Mouse (Mus musculus) hindbrain, embryonic 12.5 days (tissue): ENCODE data around the gene Ttll9. TPM values are rescaled to one million over a fixed set of nuclear protein-coding genes. Genes with fewer than 3 reads are reported as not detected.

Experiments
- ATAC-seq: fragments of 200-750 bp; cut with Nextera tagmentation; 2 replicates; pipeline ENCODE4 v1.8.0; 2017; ENCODE audit warnings: moderate TSS enrichment; ENCODE audit not compliant: low FRiP score
- H3K27ac ChIP-seq: fragments of 300-500 bp; sonication (generic); 2 replicates; pipeline ENCODE4 v1.5.1; 2016; ENCODE audit warnings: mild to moderate bottlenecking
- H3K27me3 ChIP-seq: fragments of 300-500 bp; sonication (generic); 2 replicates; pipeline ENCODE4 v1.6.1; 2016; ENCODE audit warnings: mild to moderate bottlenecking
- H3K36me3 ChIP-seq: fragments of 300-500 bp; sonication (generic); 2 replicates; pipeline ENCODE4 v1.6.1; 2016; ENCODE audit warnings: mild to moderate bottlenecking
- H3K4me1 ChIP-seq: fragments of 300-500 bp; sonication (generic); 2 replicates; pipeline ENCODE4 v1.6.1; 2016
- H3K4me2 ChIP-seq: fragments of 300-500 bp; sonication (generic); replicated peaks from 2 replicates; pipeline ENCODE4 v1.6.1; 2016; ENCODE audit warnings: mild to moderate bottlenecking
- H3K4me3 ChIP-seq: fragments of 300-500 bp; sonication (generic); 2 replicates; pipeline ENCODE4 v1.5.1; 2016; ENCODE audit warnings: mild to moderate bottlenecking
- H3K9ac ChIP-seq: fragments of 300-500 bp; sonication (generic); 2 replicates; pipeline ENCODE4 v1.6.1; 2016; ENCODE audit warnings: mild to moderate bottlenecking, moderate library complexity
- H3K9me3 ChIP-seq: fragments of 300-500 bp; sonication (generic); replicated peaks from 2 replicates; pipeline ENCODE4 v1.6.1; 2016; ENCODE audit warnings: mild to moderate bottlenecking
- WGBS: fragments of 180-500 bp; shearing (Covaris S2); methylation state at CpG from one replicate; pipeline ENCODE4 v1.1.7; 2016; 5-methylcytosine and 5-hydroxymethylcytosine counted together
- polyA plus RNA-seq: library from polyadenylated mRNA; unstranded; fragments of >200 nt; fragmentation: Nextera tagmentation; extraction: Ambion mirVana; gene quantifications from 2 replicates; pipeline ENCODE4 v1.2.1, GENCODE M21; 2016

The Ttll9 gene
- polyA plus RNA-seq, 1 experiment from 2014 or later = 2.4 TPM

- H3K4me3 ChIP-seq = no peak overlapping the region
- no peaks in the 10 kb centered on the region for H3K4me1 ChIP-seq
- H3K4me2 ChIP-seq = no peak overlapping the region
- no peak overlapping the region for H3K9ac ChIP-seq
- H3K36me3 ChIP-seq = no peaks in the 10 kb centered on the region
- H3K27ac ChIP-seq = no peak overlapping the region
- no peak for ATAC-seq
- 68% methylated on average over 4 of the region's 4 CpGs for WGBS
- peaks cover 7% of the 10 kb centered on the region; the same call in 1 of the 2 replicates for H3K27me3 ChIP-seq
- no peaks in the 10 kb centered on the region for H3K9me3 ChIP-seq
Measured at GRCm38 (mm10) chr2:153022855-153023254, 60.6 kb downstream of the Ttll9 start.

- H3K4me2 ChIP-seq = no peak overlapping the region
- H3K4me3 ChIP-seq = no peak overlapping the region
- no peak overlapping the region for H3K27ac ChIP-seq
- no peak overlapping the region for H3K9ac ChIP-seq
- ATAC-seq = no peak
- peaks cover 2% of the 10 kb centered on the region; the same call in 1 of the 2 replicates for H3K4me1 ChIP-seq
- no peaks in the 10 kb centered on the region for H3K9me3 ChIP-seq
- H3K36me3 ChIP-seq = no peaks in the 10 kb centered on the region
- 82% methylated on average over 7 of the region's 7 CpGs for WGBS
- H3K27me3 ChIP-seq = peaks cover 18% of the 10 kb centered on the region
Measured at GRCm38 (mm10) chr2:153026052-153026451, 63.8 kb downstream of the Ttll9 start.

- Histone ChIP-seq H3K27ac (no peak overlapping the region), H3K36me3 (no peaks in the 10 kb centered on the region), H3K4me1 (peaks cover 10% of the 10 kb centered on the region; the same call in 1 of the 2 replicates), H3K9ac (no peak overlapping the region), H3K4me2 (no peak overlapping the region), H3K4me3 (no peak overlapping the region), H3K9me3 (no peaks in the 10 kb centered on the region), H3K27me3 (peaks cover 32% of the 10 kb centered on the region)
- ATAC-seq = no peak
- 55% methylated on average over 4 of the region's 4 CpGs for WGBS
Measured at GRCm38 (mm10) chr2:153027501-153027900, 65.2 kb downstream of the Ttll9 start.

- ATAC-seq = no peak; the same call in 1 of the 2 replicates
- 15% methylated on average over 4 of the region's 4 CpGs for WGBS
- Histone ChIP-seq H3K27ac (peak overlapping the region; percentile 81), H3K36me3 (no peaks in the 10 kb centered on the region), H3K9me3 (no peaks in the 10 kb centered on the region), H3K4me2 (peak overlapping the region; percentile 76; the same call in 1 of the 2 replicates), H3K9ac (no peak overlapping the region), H3K27me3 (peaks cover 52% of the 10 kb centered on the region), H3K4me1 (peaks cover 34% of the 10 kb centered on the region), H3K4me3 (no peak overlapping the region)
Measured at GRCm38 (mm10) chr2:153030422-153030821, 68.1 kb downstream of the Ttll9 start.

- peak within 1 kb of the TSS; percentile 76 for H3K4me2 ChIP-seq
- ATAC-seq = peak; percentile 83
- no peaks in the 10 kb centered on the region for H3K36me3 ChIP-seq
- peak within 1 kb of the TSS; percentile 77 for H3K9ac ChIP-seq
- peak within 1 kb of the TSS; percentile 71 for H3K4me3 ChIP-seq
- WGBS = 4% methylated on average over 30 of the region's 54 CpGs
- H3K9me3 ChIP-seq = no peaks in the 10 kb centered on the region
- peaks cover 34% of the 10 kb centered on the region for H3K4me1 ChIP-seq
- peaks cover 53% of the 10 kb centered on the region for H3K27me3 ChIP-seq
- H3K27ac ChIP-seq = peak within 1 kb of the TSS; percentile 81
Measured at GRCm38 (mm10) chr2:153031126-153032082, 69.1 kb downstream of the Ttll9 start, which contains the start of gene Xkr7. TSS of gene Xkr7 (plus strand) at chr2:153031852.

GRCm38 (mm10) chr2:153032083-153032842, 70.0 kb downstream of the Ttll9 start:
- Histone ChIP-seq H3K4me1 (peaks cover 34% of the 10 kb centered on the region), H3K4me2 (peak overlapping the region; percentile 76), H3K9ac (peak overlapping the region; percentile 77), H3K4me3 (peak overlapping the region; percentile 71), H3K9me3 (no peaks in the 10 kb centered on the region), H3K27me3 (peaks cover 51% of the 10 kb centered on the region), H3K36me3 (no peaks in the 10 kb centered on the region), H3K27ac (peak overlapping the region; percentile 81)
- peak; percentile 53 for ATAC-seq
- 1% methylated on average over 38 of the region's 58 CpGs for WGBS

- H3K36me3 ChIP-seq = no peaks in the 10 kb centered on the region
- H3K9me3 ChIP-seq = no peaks in the 10 kb centered on the region
- 0 out of 2 replicates have a peak overlapping the region, but pooled peaks have one; percentile 81 for H3K27ac ChIP-seq
- peak overlapping the region; percentile 77 for H3K9ac ChIP-seq
- peak overlapping the region; percentile 76 for H3K4me2 ChIP-seq
- ATAC-seq = no peak
- peak overlapping the region; percentile 71 for H3K4me3 ChIP-seq
- peaks cover 49% of the 10 kb centered on the region for H3K27me3 ChIP-seq
- 13% methylated on average over 4 of the region's 4 CpGs for WGBS
- H3K4me1 ChIP-seq = peaks cover 36% of the 10 kb centered on the region
Measured at GRCm38 (mm10) chr2:153032973-153033372, 70.7 kb downstream of the Ttll9 start.

- H3K9me3 ChIP-seq = no peaks in the 10 kb centered on the region
- no peak overlapping the region for H3K27ac ChIP-seq
- H3K36me3 ChIP-seq = no peaks in the 10 kb centered on the region
- H3K4me3 ChIP-seq = peak overlapping the region; percentile 71
- peaks cover 43% of the 10 kb centered on the region for H3K4me1 ChIP-seq
- peak overlapping the region; percentile 76 for H3K4me2 ChIP-seq
- H3K27me3 ChIP-seq = peaks cover 49% of the 10 kb centered on the region
- H3K9ac ChIP-seq = peak overlapping the region; percentile 19; the same call in 1 of the 2 replicates
- WGBS = 70% methylated on average over 5 of the region's 5 CpGs
- no peak for ATAC-seq
Measured at GRCm38 (mm10) chr2:153033545-153034230, 71.4 kb downstream of the Ttll9 start.

GRCm38 (mm10) chr2:153036690-153037089, 74.4 kb downstream of the Ttll9 start:
- H3K9ac ChIP-seq = no peak overlapping the region
- no peak overlapping the region for H3K4me3 ChIP-seq
- no peaks in the 10 kb centered on the region for H3K36me3 ChIP-seq
- H3K4me2 ChIP-seq = no peak overlapping the region
- H3K27ac ChIP-seq = no peak overlapping the region
- 46% methylated on average over 2 of the region's 2 CpGs for WGBS
- ATAC-seq = no peak
- H3K9me3 ChIP-seq = no peaks in the 10 kb centered on the region
- H3K27me3 ChIP-seq = peaks cover 28% of the 10 kb centered on the region
- H3K4me1 ChIP-seq = peaks cover 39% of the 10 kb centered on the region

- Histone ChIP-seq H3K9me3 (no peaks in the 10 kb centered on the region), H3K9ac (no peak overlapping the region), H3K36me3 (no peaks in the 10 kb centered on the region), H3K4me2 (no peak overlapping the region), H3K27me3 (no peaks in the 10 kb centered on the region), H3K27ac (no peak overlapping the region), H3K4me1 (peaks cover 11% of the 10 kb centered on the region), H3K4me3 (no peak overlapping the region)
- WGBS = 56% methylated on average over 3 of the region's 3 CpGs
- no peak for ATAC-seq
Measured at GRCm38 (mm10) chr2:153043886-153044285, 81.6 kb downstream of the Ttll9 start.

GRCm38 (mm10) chr2:153045884-153046299, 83.6 kb downstream of the Ttll9 start:
- Histone ChIP-seq H3K4me1 (peaks cover 19% of the 10 kb centered on the region), H3K4me3 (no peak overlapping the region), H3K36me3 (no peaks in the 10 kb centered on the region), H3K9ac (no peak overlapping the region), H3K27ac (peak overlapping the region; percentile 64), H3K9me3 (no peaks in the 10 kb centered on the region), H3K4me2 (no peak overlapping the region), H3K27me3 (0 out of 2 replicates have a peak, but pooled peaks cover under 1% of the 10 kb centered on the region)
- 39% methylated on average over 8 of the region's 8 CpGs for WGBS
- peak; percentile 46; the same call in 1 of the 2 replicates for ATAC-seq
